Mouse (Mus musculus) C2C12 (cell line): ENCODE data around the gene Angptl2.

Experiments
- CEBPB ChIP-seq: IDR thresholded peaks from one replicate; pipeline ENCODE4 v1.6.1; 2011; ENCODE audit warnings: low read depth, mild to moderate bottlenecking, control low read depth, moderate library complexity
- CTCF ChIP-seq: IDR thresholded peaks from one replicate; pipeline ENCODE4 v1.5.1; 2011; ENCODE audit not compliant: control insufficient read depth, insufficient read depth, insufficient read length
- FOSL1 ChIP-seq: IDR thresholded peaks from one replicate; pipeline ENCODE4 v1.8.0; 2011; ENCODE audit warnings: mild to moderate bottlenecking, low read length; ENCODE audit not compliant: poor library complexity, insufficient read depth, severe bottlenecking
- MAX ChIP-seq: IDR thresholded peaks from one replicate; pipeline ENCODE4 v1.6.1; 2011; ENCODE audit warnings: mild to moderate bottlenecking, control low read depth
- MYOG ChIP-seq: IDR thresholded peaks from one replicate; pipeline ENCODE4 v1.6.1; 2011; ENCODE audit not compliant: control insufficient read depth, insufficient read length; ENCODE audit errors: extremely low read depth
- USF1 ChIP-seq: IDR thresholded peaks from one replicate; pipeline ENCODE4 v1.6.1; 2011; ENCODE audit warnings: low read depth, mild to moderate bottlenecking, control low read depth, moderate library complexity

GRCm38 (mm10) chr2:33169445-33169844 is 46.4 kb upstream of the Angptl2 start:
- TF ChIP-seq CTCF: no peak
- TF ChIP-seq MAX: no peak
- no peak for TF ChIP-seq FOSL1
- TF ChIP-seq MYOG: no peak
- TF ChIP-seq USF1: no peak
- TF ChIP-seq CEBPB: no peak
